Mouse (Mus musculus): ENCODE measurements around the gene Pitx3.
"Not testable (repeated sequence)": the region's sequence is repeated elsewhere in the genome, so short reads cannot be mapped to it uniquely, and the experiment has no call there.

The Pitx3 gene

GRCm38 (mm10) chr19:46131694-46132525, 16.2 kb downstream of the Pitx3 start, which contains the start of gene Elovl3:
Gene Elovl3 (plus strand): TSS chr19:46131897.
- no peak for ATAC-seq (ENCODE audit: low TSS enrichment)

GRCm38 (mm10) chr19:46131283-46131682, 16.8 kb downstream of the Pitx3 start:
- no peak for ATAC-seq (ENCODE audit: low TSS enrichment)

DNA sequence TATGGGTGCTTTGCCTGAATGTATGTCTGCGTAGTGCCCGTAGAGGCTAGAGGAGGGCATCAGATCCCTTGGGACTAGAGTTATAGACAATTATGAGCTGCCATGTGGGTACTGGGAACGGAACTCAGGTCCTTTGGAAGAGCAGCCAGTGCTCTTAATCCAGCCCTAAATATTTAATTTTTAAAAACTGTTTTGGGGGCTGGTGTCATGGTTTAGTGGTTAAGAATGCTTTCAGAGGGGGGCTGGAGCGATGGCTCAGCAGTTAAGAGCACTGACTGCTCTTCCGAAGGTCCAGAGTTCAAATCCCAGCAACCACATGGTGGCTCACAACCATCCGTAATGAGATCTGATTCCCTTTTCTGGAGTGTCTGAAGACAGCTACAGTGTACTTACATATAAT, 18.4 kb downstream of the Pitx3 start:
- ATAC-seq (ENCODE audit: low TSS enrichment) = not testable (repeated sequence)

- no peak for ATAC-seq (ENCODE audit: low TSS enrichment)
These were observed 21.8 kb downstream of the Pitx3 start for GRCm38 (mm10) chr19:46126301-46126700.

DNA sequence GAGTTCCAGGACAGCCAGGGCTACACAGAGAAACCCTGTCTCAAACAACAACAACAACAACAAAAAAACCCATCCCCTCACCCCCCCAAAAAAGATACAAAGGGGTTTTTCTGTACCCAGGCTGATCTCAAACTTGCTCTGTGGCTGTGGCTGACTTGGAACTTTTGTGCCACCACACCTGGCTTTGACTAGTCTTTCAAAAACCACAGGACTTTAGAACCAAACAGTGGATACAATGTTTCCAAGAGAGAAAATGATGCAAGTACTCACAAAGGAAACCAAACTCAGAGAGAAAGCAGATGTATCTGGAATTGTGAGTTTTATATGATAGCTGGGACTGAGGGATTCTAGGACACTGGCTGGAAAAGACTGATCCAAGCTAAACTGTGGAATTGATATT, 23.5 kb downstream of the Pitx3 start:
- no peak for ATAC-seq (ENCODE audit: low TSS enrichment)

GRCm38 (mm10) chr19:46123876-46124275, 24.2 kb downstream of the Pitx3 start:
- no peak for ATAC-seq (ENCODE audit: low TSS enrichment)

DNA sequence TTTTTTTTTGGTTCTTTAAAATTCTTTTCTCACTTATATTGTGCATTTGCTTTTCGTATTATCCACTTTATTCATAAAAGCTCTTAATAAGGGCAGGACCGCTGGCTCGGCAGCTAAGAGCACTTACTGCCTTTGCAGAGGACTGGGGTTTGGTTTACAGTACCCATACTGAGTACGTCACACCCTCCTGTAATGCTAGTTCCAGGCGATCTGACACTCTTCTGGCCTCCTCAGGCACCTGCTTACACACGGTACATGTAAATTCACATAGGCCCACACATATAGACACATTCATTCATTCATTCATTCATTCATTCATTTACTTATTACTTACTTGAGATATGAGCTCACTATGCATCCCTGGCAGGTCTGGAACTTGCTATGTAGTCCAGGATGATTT, 27.3 kb downstream of the Pitx3 start:
- no peak for ATAC-seq (ENCODE audit: low TSS enrichment)

DNA sequence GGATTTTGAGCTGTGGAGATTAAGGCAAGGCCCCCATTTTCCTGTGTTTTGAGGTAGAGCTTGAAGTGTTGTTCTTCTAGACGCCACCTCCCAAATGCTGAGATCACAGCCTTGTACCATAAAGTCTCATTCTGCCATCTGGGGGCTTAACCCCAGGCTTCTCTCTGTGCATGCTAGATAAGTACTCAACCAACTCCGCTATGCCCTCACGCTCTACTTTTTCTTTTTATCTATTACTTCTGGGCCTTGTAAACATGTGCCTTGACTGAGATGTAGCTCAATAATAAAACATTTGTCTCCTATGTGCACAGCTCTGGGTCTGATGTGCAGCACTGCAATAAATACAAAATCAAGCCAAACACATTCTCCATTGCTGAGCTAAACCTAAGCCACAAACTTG, 28.7 kb downstream of the Pitx3 start:
- no peak for ATAC-seq (ENCODE audit: low TSS enrichment)

DNA sequence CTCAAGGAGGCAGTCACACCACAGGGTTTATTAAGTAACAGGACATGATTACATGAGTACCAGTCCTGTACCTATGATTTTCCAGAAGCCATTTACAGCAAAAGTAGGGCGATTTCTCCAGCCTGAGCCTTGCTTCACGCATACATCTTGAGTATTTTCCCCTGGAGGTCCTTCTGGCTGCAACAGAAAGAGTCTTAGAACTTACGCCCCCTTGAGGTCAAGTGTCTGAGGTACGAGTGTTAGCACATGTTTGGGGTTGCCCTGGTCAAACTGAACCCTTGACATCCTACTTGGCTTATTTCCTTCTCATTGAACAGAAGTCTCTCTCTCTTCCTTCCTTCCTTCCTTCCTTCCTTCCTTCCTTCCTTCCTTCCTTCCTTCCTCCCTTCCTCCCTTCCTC, 33.5 kb downstream of the Pitx3 start:
- no peak for ATAC-seq (ENCODE audit: low TSS enrichment)

DNA sequence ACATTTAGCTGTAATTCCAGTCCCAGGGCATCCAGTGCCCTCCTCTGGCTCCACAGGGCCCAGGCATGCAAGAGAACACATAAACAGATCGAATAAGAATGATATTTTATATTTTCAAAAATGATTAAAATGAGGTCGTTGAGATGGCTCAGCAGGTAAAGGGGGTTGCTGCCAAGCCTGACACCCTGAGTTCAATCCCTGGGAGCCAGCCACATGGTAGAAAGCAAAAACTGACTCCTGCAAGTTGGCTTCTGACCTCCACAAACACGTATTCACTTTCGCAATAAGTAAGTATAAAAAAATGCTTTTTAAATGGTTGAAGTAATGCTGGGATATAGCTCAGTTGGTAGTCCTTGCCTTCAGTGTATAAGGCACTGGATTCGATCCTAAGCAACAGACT, 37.3 kb downstream of the Pitx3 start:
- ATAC-seq (ENCODE audit: low TSS enrichment) = no peak

GRCm38 (mm10) chr19:46110214-46110613, 37.9 kb downstream of the Pitx3 start:
- no peak for ATAC-seq (ENCODE audit: low TSS enrichment)

GRCm38 (mm10) chr19:46104187-46104557, 44.0 kb downstream of the Pitx3 start:
- no peak for ATAC-seq (ENCODE audit: low TSS enrichment)

GRCm38 (mm10) chr19:46103437-46104186, 44.5 kb downstream of the Pitx3 start:
- no peak for ATAC-seq (ENCODE audit: low TSS enrichment)

- ATAC-seq (ENCODE audit: low TSS enrichment) = no peak
These were observed 48.6 kb downstream of the Pitx3 start for GRCm38 (mm10) chr19:46099561-46099960.

- no peak for ATAC-seq (ENCODE audit: low TSS enrichment)
These were observed 51.7 kb downstream of the Pitx3 start for GRCm38 (mm10) chr19:46096396-46096795.

DNA sequence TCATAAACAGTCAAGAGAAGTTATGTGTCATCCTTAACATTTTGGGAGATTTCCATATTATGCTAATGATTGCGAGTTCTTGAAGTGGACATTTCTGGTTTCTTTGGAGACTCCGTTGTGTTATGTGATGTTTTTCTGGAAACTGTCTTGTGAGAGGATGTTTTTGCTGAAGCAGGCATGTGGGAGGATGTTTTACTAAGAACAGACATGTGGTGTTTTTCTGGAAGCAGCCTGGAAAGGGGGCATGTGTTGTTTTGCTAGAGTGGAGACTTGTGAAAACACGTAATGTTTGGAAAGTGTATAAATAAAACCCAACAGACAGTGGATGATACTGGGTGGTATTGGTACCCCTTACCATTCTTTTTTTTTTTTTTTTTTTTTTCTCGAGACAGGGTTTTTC, 52.8 kb downstream of the Pitx3 start:
- no peak for ATAC-seq (ENCODE audit: low TSS enrichment)

- no peak for ATAC-seq (ENCODE audit: low TSS enrichment)
These were observed 54.0 kb downstream of the Pitx3 start for GRCm38 (mm10) chr19:46094144-46094543.

DNA sequence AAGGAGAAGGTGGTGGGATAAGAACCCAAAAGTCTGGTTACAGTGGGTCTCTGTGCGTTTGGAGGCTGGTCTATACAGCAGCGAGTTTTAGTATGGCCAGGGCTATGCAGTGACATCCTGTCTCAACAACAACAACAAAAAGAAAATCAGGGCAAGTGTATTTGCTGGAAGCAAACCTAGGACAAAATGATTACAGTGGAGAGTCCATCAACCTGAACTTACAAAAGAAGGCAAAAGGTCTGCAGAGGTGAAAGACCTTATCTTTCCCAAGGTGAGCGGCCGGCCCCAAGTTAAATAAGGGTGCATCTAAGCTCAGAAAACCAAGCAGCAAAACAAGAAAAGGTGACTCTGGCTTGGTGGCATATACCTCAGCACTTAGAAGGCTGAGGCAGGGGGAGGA, 56.5 kb downstream of the Pitx3 start:
- no peak for ATAC-seq (ENCODE audit: low TSS enrichment)

- ATAC-seq (ENCODE audit: low TSS enrichment) = no peak
These were observed 60.3 kb downstream of the Pitx3 start for GRCm38 (mm10) chr19:46087871-46088270.

DNA sequence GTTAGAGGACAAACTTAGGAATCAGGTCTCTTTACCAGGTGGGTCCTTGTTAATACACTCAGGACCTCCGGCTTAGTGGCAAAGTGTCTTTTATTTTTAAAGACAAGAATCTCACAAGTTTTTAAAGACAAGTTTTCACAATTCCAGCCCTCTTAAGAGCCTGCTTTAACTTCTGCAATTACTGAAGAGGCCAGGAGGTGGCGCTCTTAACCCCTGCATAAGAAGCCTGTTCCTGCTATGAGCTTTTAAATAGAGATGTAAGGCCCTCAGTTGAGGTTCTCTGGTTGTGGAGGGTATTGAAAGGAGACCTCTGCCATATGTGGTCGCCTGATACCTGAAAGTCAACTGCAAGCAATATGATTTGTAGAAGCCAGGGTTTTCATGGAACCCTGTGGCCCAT, 61.8 kb downstream of the Pitx3 start:
- no peak for ATAC-seq (ENCODE audit: low TSS enrichment)

Measured in frontal cortex, adult (tissue).